Mouse (Mus musculus) lung, embryonic 16.5 days (tissue): ENCODE results near the gene Dync1i1. TPM values are rescaled to one million over a fixed set of nuclear protein-coding genes. Genes with fewer than 3 reads are reported as not detected.
A peak's percentile ranks its signal among the peaks of the same experiment; 100 is the strongest.

Experiments
- ATAC-seq: fragments of 200-750 bp; cut with Nextera tagmentation; 2 replicates; pipeline ENCODE4 v1.8.0; 2017; ENCODE audit warnings: low read depth, mild to moderate bottlenecking, moderate library complexity
- H3K27ac ChIP-seq: fragments of 300-500 bp; sonication (generic); 2 replicates; pipeline ENCODE4 v1.5.1; 2014; ENCODE audit warnings: mild to moderate bottlenecking, control low read depth, low read length
- H3K27me3 ChIP-seq: fragments of 300-500 bp; sonication (generic); 2 replicates; pipeline ENCODE4 v1.6.1; 2014; ENCODE audit warnings: low read depth, low read length, mixed read lengths; ENCODE audit not compliant: control insufficient read depth, insufficient read depth
- H3K36me3 ChIP-seq: fragments of 300-500 bp; sonication (generic); 2 replicates; pipeline ENCODE4 v1.6.1; 2014; ENCODE audit warnings: low read length; ENCODE audit not compliant: control insufficient read depth, insufficient read depth
- H3K4me1 ChIP-seq: fragments of 300-500 bp; sonication (generic); replicated peaks from 2 replicates; pipeline ENCODE4 v1.6.1; 2014; ENCODE audit warnings: low read length, mixed read lengths; ENCODE audit not compliant: control insufficient read depth, insufficient read depth
- H3K4me2 ChIP-seq: fragments of 300-500 bp; sonication (generic); 2 replicates; pipeline ENCODE4 v1.6.1; 2014; ENCODE audit warnings: low read depth, low read length, control low read depth
- H3K4me3 ChIP-seq: fragments of 300-500 bp; sonication (generic); 2 replicates; pipeline ENCODE4 v1.5.1; 2014; ENCODE audit warnings: mild to moderate bottlenecking, low read length, control low read depth
- H3K9ac ChIP-seq: fragments of 300-500 bp; sonication (generic); 2 replicates; pipeline ENCODE4 v1.6.1; 2014; ENCODE audit warnings: low read length, control low read depth
- H3K9me3 ChIP-seq: fragments of 300-500 bp; sonication (generic); 2 replicates; pipeline ENCODE4 v1.6.1; 2016; ENCODE audit warnings: low read length; ENCODE audit not compliant: control insufficient read depth
- WGBS: fragments of 180-500 bp; shearing (Covaris S2); extraction: QIAGEN DNeasy Blood & Tissue Kit; methylation state at CpG from one replicate; pipeline ENCODE4 v1.1.7; 2014; 5-methylcytosine and 5-hydroxymethylcytosine counted together
- polyA plus RNA-seq: library from polyadenylated mRNA; unstranded; fragments of >200 nt; fragmentation: Nextera tagmentation; extraction: Ambion mirVana; gene quantifications from 2 replicates; pipeline ENCODE4 v1.2.1, GENCODE M21; 2015

Dync1i1 gene
- polyA plus RNA-seq, 1 experiment from 2014 or later: 0.80 TPM

DNA sequence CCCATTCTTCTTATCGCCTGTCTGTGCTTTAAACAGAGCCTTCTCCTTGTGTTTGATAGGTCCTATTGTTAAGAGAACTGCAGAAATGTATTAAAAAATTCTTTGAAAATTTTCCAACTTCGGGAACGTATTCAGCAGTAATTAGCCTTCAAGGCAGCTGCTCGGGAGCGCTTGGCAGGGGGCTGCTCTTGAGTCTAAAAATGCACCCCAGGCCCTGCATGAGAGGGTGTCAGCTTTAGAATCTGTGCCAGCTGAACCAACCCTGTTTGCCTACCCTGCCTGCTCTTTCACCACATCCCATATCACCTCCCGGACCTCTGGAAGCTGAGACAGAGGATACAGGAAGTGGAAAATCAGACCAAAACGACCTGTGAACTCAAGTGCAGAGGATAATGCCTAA, 267.6 kb downstream of the Dync1i1 start:
- ATAC-seq: peak; percentile 24; the same call in 1 of the 2 replicates
- Histone ChIP-seq H3K27ac (no peak overlapping the region), H3K4me1 (peaks cover 20% of the 10 kb centered on the region), H3K36me3 (no peaks in the 10 kb centered on the region), H3K27me3 (no peaks in the 10 kb centered on the region), H3K9ac (no peak overlapping the region), H3K4me3 (no peak overlapping the region), H3K4me2 (no peak overlapping the region), H3K9me3 (no peaks in the 10 kb centered on the region)
- 26% methylated on average over 7 of the region's 7 CpGs for WGBS

GRCm38 (mm10) chr6:5997535-5997934, 272.1 kb downstream of the Dync1i1 start:
- ATAC-seq: no peak
- H3K4me3 ChIP-seq: no peak overlapping the region
- no peak overlapping the region for H3K27ac ChIP-seq
- H3K4me2 ChIP-seq: no peak overlapping the region
- 66% methylated on average over 6 of the region's 6 CpGs for WGBS
- no peaks in the 10 kb centered on the region for H3K36me3 ChIP-seq
- H3K27me3 ChIP-seq: no peaks in the 10 kb centered on the region
- H3K4me1 ChIP-seq: peaks cover 7% of the 10 kb centered on the region
- H3K9me3 ChIP-seq: no peaks in the 10 kb centered on the region
- no peak overlapping the region for H3K9ac ChIP-seq

- no peak for ATAC-seq
- Histone ChIP-seq H3K4me2 (no peak overlapping the region), H3K4me3 (no peak overlapping the region), H3K9me3 (no peaks in the 10 kb centered on the region), H3K4me1 (peaks cover 3% of the 10 kb centered on the region; the same call in 1 of the 2 replicates), H3K27ac (no peak overlapping the region), H3K9ac (no peak overlapping the region), H3K27me3 (no peaks in the 10 kb centered on the region), H3K36me3 (no peaks in the 10 kb centered on the region)
- WGBS: 54% methylated on average over 3 of the region's 3 CpGs
Observed at GRCm38 (mm10) chr6:6002061-6002460, 276.6 kb downstream of the Dync1i1 start.

DNA sequence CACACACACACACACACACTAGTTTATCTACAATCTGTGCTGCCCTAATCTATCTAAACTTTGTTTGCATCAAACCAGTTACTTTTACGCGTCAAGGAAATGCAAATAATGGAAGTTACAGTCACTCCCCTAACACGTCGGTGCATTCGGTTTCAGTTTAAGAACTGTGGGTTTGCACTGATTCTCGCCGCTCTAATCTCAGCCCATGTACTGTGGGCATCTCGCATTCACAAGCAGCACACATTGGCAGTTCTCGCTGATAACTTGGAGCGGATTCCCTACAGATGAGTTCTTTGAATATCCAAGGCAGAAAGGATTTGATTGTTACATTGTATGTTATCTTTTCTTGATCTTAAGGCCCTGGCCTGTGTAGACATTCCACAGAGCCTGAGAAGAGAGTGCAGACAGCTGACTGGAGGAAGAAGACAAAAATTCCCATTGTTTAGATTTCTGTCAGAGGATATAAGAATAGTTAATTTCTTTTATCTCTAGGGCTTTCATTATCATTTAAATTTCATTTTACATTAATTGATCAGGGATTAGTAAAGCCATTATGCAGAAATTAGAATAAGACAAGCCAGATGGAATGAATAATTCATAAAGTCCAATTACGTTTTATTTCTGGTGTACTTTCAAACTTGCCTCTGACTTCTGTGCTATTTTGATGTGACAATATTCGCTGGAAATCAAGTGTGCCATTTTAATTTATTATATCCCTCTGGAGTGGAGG, 279.5 kb downstream of the Dync1i1 start:
- H3K27me3 ChIP-seq: no peaks in the 10 kb centered on the region
- peak overlapping the region; percentile 43 for H3K4me2 ChIP-seq
- WGBS: 27% methylated on average over 12 of the region's 12 CpGs
- peaks cover 3% of the 10 kb centered on the region; the same call in 1 of the 2 replicates for H3K4me1 ChIP-seq
- no peaks in the 10 kb centered on the region for H3K36me3 ChIP-seq
- no peaks in the 10 kb centered on the region for H3K9me3 ChIP-seq
- H3K9ac ChIP-seq: peak overlapping the region; percentile 28; the same call in 1 of the 2 replicates
- ATAC-seq: no peak
- no peak overlapping the region for H3K27ac ChIP-seq
- H3K4me3 ChIP-seq: peak overlapping the region; percentile 15; the same call in 1 of the 2 replicates

- WGBS: 3% methylated on average over 42 of the region's 42 CpGs
- ATAC-seq: peak; percentile 94
Observed at GRCm38 (mm10) chr6:6005762-6006431, 280.5 kb downstream of the Dync1i1 start.

DNA sequence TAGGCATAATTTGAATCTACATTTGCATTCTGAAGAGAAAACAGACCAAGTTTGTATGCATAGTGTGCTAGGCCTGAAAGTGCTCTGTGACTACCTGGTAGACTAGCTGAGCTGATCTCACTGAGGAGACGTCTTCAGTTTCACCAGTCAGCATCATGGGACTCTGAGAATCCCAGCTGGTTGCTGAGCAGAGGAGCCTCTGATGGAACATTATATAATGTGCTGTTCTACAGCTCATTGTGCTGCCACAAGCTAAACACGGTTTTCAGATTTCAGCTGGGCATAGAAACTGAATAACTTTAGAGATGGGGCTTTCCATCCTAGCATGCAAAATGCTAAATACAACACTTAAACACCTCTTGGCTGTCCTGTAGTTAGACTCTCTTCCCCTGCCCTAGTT, 285.9 kb downstream of the Dync1i1 start:
- H3K36me3 ChIP-seq: no peaks in the 10 kb centered on the region
- no peak overlapping the region for H3K4me3 ChIP-seq
- 72% methylated on average over 2 of the region's 2 CpGs for WGBS
- H3K4me2 ChIP-seq: no peak overlapping the region
- no peaks in the 10 kb centered on the region for H3K4me1 ChIP-seq
- no peaks in the 10 kb centered on the region for H3K27me3 ChIP-seq
- ATAC-seq: no peak
- no peaks in the 10 kb centered on the region for H3K9me3 ChIP-seq
- no peak overlapping the region for H3K9ac ChIP-seq
- no peak overlapping the region for H3K27ac ChIP-seq

More at GRCm38 (mm10) chr6:6005762-6006431, 280.5 kb downstream of the Dync1i1 start:
- Histone ChIP-seq H3K36me3 (no peaks in the 10 kb centered on the region), H3K4me1 (peaks cover 3% of the 10 kb centered on the region; the same call in 1 of the 2 replicates), H3K9me3 (no peaks in the 10 kb centered on the region), H3K4me2 (peak overlapping the region; percentile 94), H3K4me3 (peak overlapping the region; percentile 60), H3K27ac (no peak overlapping the region), H3K9ac (peak overlapping the region; percentile 62), H3K27me3 (no peaks in the 10 kb centered on the region)

DNA sequence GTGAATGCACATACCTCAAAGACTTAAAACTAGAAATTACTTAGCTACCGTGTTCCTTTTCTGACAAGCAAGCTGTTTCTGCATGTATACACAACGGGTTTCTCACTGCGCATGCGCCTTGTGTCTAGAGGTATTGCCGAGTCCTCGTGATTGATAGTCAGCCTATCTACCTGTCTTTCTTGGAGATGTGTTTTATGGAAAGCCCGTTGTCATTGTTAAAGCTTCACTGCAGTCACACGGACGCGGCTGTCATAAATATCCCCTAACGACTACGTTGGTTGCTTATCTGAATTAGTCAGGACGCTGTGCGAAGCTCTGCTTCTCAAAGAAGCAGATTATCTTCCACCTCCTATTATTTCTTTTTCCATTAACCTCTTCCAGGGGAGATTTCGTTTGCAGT, 290.2 kb downstream of the Dync1i1 start:
- H3K4me2 ChIP-seq: no peak overlapping the region
- no peaks in the 10 kb centered on the region for H3K36me3 ChIP-seq
- H3K27me3 ChIP-seq: no peaks in the 10 kb centered on the region
- no peaks in the 10 kb centered on the region for H3K9me3 ChIP-seq
- no peak overlapping the region for H3K4me3 ChIP-seq
- ATAC-seq: no peak
- no peaks in the 10 kb centered on the region for H3K4me1 ChIP-seq
- H3K27ac ChIP-seq: no peak overlapping the region
- no peak overlapping the region for H3K9ac ChIP-seq
- WGBS: 51% methylated on average over 15 of the region's 15 CpGs

DNA sequence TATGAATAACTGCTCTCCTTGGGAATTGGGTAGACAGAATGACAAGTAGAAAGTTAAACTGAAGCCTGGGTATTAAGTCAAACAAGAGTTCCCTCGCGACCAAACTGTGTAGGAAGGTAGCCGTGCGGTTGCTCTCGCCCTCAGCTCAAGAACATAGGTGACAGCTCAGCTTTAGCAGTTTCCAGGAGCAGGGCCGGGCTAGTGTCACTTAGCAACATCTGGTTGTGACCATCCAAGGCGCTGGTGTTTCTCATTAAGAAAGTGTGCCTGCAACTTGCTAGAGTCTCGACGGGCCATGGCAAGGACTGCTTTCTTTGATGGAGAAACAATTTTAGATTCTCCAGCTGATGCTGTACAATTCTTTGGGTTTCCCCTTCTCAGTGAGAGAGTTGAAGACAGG, 291.5 kb downstream of the Dync1i1 start:
- Histone ChIP-seq H3K4me3 (no peak overlapping the region), H3K27ac (no peak overlapping the region), H3K4me1 (no peaks in the 10 kb centered on the region), H3K4me2 (no peak overlapping the region), H3K9ac (no peak overlapping the region), H3K9me3 (no peaks in the 10 kb centered on the region), H3K27me3 (no peaks in the 10 kb centered on the region), H3K36me3 (no peaks in the 10 kb centered on the region)
- ATAC-seq: no peak
- 19% methylated on average over 9 of the region's 9 CpGs for WGBS

GRCm38 (mm10) chr6:6023976-6024375, 298.5 kb downstream of the Dync1i1 start:
- 56% methylated on average over 6 of the region's 6 CpGs for WGBS
- no peak overlapping the region for H3K4me2 ChIP-seq
- ATAC-seq: no peak
- no peak overlapping the region for H3K9ac ChIP-seq
- no peaks in the 10 kb centered on the region for H3K36me3 ChIP-seq
- no peaks in the 10 kb centered on the region for H3K9me3 ChIP-seq
- H3K27ac ChIP-seq: no peak overlapping the region
- H3K27me3 ChIP-seq: no peaks in the 10 kb centered on the region; the same call in 1 of the 2 replicates
- H3K4me3 ChIP-seq: no peak overlapping the region
- H3K4me1 ChIP-seq: no peaks in the 10 kb centered on the region
